Mouse (Mus musculus) activated CD4-positive, CD25-positive, alpha-beta regulatory T cell, adult 4 months (primary cell): ENCODE results near the gene Sde2. TPM values are rescaled to one million over a fixed set of nuclear protein-coding genes. Genes with fewer than 3 reads are reported as not detected.
A peak's percentile ranks its signal among the peaks of the same experiment; 100 is the strongest.
"Not testable (repeated sequence)": the region's sequence is repeated elsewhere in the genome, so short reads cannot be mapped to it uniquely, and the experiment has no call there.

Experiments used
- ATAC-seq: one replicate; pipeline ENCODE4 v1.8.0; 2017
- polyA plus RNA-seq, 2 experiments: library from polyadenylated mRNA; unstranded; fragments of 100-300 nt; shearing (Covaris generic); gene quantifications; one replicate each; pipeline ENCODE4 v1.2.1; 2017

The Sde2 gene
- polyA plus RNA-seq, 2 experiments from 2014 or later = 32.3 to 34.1 TPM

DNA sequence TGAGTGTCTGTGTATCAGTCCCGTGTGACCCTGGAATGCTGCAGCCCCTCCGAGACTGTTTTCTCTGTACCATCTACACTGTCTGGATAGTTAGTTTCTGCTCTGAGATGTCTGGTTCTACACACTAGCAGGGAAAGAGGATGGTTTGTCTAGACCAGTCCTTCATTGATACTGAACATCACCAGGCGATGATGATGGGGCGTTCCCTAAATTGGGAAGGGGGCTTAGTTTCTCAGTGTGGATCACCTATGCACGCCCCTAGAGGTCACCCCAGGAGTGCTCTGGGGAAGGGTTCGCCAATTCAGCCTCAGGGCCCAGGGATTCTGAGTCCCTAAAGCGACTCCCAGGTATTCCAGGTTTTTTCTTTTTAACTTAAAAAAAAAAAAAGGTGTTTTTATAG lies 38.2 kb downstream of the Sde2 start:
- ATAC-seq = no peak

- ATAC-seq = no peak
Observed at GRCm38 (mm10) chr1:180889841-180890240, 38.9 kb downstream of the Sde2 start.

- ATAC-seq = no peak
Observed at GRCm38 (mm10) chr1:180892808-180893207, 41.9 kb downstream of the Sde2 start, which contains the start of gene Lefty2. TSS of gene Lefty2 (plus strand) at chr1:180893108.

- not testable (repeated sequence) for ATAC-seq
Observed at GRCm38 (mm10) chr1:180894088-180894987, 43.4 kb downstream of the Sde2 start.

GRCm38 (mm10) chr1:180901107-180901506 lies 50.2 kb downstream of the Sde2 start:
- ATAC-seq = no peak

DNA sequence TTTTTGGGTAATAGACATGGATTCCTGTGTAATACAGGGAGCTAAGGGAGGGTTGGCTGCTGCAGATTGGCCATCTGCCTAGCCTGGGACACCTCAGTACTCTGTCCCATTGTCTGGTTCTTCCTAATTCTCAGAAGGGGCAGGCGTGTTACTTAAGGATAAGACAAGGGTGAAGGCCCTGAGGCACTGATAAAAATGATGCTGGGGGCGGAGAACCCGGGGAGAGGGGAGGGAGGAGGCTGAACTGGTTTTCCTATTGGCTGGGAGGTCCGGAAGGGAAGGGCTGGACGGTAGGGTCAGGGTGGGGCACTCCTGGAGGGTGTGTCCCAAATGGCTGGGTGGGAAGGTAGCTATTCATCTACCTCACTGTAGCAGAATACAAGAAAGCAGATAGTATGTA lies 52.0 kb downstream of the Sde2 start:
- no peak for ATAC-seq

DNA sequence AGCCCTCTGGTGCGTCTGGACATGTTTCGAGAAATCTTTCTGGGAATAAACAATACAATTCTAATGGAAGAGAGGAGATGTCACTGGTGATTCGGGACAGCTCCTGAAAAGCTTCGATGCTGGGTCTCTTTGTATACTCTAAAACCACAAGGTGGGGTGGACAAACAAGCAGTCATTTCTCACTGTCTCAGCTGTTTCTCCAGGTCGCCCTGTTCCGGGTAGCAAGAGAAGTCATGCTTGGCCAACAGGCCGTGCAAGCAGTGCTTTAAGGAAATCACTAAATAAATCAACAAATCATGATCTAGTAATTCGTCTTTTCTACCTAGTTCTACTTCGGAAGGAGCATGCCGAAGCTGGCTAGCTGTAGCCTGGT lies 52.7 kb downstream of the Sde2 start:
- no peak for ATAC-seq

DNA sequence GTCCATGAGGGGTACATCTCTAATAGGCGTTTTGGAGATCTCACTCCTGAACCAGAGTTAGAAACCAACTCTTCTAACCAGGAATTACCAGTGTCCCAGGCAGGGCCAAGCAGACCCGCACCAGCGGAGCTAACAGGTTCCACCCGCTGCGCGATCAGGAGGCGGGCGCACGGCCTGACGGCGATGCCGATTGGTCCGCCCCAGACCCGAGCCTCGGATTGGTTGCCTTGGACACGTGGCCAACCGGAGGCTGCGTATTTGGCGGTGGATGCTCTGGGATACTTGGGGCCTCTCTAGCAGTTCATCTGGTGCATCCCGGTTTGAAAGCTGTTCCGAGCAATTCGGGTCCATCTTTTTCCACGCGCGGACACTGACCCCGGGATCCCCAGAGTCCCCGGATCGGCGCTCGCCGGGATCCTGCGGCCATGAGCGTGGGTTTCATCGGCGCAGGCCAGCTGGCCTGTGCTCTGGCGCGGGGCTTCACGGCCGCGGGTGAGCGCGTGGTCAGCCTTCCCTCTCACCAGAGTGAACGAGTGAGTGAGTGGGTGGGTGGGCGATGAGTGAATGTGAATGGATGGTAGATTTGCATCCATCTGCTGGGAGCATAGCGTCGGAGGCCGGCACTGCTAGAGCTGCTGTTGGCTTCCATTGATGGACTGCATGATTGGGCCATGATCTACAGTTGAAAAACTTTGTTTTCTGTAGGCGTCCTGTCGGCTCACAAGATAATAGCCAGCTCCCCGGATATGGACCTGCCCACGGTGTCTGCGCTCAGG lies 53.3 kb downstream of the Sde2 start, which contains the start of gene Pycr2:
Pycr2 (plus strand) TSS at position 255 of the 776 bp plus-strand sequence.
- peak; percentile 96 for ATAC-seq

DNA sequence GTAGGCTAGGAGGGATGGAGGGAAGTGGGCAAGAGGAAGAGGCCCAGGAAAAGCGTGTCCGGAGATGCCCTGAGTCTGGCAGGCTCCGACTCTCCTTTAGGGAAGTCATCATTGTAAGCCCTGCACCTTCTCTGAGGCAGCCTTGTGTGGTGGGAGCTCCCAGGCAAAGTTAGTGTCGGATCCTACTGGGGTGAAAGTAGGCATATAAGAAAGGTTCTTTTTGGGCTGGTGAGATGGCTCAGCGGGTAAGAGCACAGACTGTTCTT lies 53.8 kb downstream of the Sde2 start:
- ATAC-seq = no peak

DNA sequence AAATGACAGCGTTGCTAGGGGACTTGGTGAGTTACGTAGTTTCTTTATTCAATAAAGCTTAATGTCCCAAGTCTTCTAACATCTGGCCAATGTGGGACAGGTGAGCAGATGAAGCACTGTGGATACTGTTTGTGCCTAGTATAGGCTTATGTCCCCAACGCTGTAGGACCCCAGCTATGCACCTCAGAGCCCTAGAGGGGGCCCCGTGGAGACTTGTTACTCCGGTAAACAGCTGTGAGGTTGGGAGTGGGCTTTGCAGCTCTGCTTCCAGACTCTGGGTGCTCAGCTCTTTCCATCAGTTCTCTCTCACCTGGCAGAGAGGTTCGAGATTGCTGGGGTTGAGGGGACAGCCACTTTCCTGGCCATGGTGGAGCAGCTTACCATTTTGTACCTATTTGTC lies 54.4 kb downstream of the Sde2 start:
- ATAC-seq = no peak

DNA sequence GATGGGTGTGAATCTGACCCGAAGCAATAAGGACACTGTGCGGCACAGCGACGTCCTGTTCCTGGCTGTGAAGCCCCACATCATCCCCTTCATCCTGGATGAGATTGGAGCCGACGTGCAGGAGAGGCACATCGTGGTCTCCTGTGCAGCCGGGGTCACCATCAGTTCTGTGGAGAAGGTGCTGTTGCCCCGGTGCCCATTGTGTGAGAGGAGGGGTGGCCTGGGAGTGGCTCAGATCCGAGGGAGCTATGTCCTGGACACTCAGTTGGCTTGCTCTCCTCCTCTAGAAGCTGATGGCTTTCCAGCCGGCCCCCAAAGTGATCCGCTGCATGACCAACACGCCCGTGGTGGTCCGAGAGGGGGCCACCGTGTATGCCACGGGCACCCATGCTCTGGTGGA lies 54.9 kb downstream of the Sde2 start:
- no peak for ATAC-seq

DNA sequence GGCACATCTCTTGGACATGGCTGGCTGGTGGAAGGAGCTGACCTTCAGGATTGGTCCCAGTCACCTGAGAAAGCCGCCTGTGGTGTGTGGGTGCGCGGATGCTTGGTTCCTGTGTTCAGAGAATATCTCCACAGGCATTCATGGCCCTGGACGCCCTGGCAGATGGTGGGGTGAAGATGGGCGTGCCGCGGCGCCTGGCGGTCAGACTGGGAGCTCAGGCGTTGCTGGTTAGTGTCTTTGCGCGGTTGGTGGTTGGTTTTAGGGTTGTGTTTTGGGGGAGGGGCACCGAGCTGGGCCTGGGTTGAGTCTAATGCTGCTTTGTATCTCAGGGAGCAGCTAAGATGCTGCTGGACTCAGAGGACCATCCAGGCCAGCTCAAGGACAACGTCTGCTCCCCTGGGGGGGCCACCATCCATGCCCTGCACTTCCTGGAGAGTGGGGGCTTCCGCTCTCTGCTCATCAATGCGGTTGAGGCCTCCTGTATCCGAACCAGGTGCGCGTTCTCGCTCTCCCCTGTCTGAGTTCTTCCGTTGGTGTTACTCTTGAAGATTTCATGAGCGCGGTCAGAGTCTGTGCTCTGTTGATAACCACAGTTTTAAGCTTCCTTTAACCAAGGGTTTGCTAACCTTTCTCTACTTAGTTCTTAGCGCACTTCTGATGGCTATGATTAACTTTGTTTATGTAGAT lies 55.7 kb downstream of the Sde2 start:
- no peak for ATAC-seq

GRCm38 (mm10) chr1:180911138-180911537 lies 60.2 kb downstream of the Sde2 start:
- ATAC-seq = no peak

- peak; percentile 68 for ATAC-seq
Observed at GRCm38 (mm10) chr1:180911653-180912287, 60.8 kb downstream of the Sde2 start.

DNA sequence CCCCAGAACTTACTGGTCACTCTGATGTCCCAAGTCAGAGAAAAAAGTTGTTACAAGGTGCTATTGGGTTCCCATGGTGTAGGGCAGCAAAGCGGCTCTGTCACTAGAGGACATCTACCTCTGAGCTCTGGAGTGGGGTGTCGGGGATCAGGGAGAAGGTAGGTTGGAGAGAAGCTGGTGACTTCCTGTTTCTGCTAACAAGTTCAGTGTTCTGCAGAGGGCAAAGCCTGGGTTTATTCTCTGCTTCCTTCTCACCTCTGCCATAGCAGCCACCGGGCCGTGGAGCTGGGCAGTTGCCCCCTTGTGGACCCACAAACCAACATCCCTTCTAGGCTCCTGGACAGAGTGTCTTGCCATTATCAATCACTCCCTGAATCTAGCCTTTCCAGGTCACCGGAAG lies 61.9 kb downstream of the Sde2 start:
- no peak for ATAC-seq

DNA sequence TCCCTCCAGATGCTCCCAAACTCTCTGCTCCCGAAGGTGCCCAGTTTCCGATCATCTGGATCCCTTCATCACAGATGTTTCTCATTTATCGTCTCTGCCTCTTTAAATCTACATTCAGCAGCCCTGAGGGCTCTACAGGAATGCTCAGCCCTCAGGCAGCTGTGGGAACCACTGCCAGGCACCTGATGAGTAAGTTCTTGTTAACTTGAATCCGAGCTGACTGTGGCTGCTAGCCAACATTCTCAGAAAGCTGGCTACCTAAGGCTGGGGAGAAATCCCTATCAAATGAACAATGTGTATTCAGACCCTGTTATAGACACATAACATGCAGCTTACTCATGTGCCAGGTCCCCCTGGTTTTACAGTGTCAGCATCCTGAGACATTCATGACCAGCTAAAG lies 62.9 kb downstream of the Sde2 start:
- no peak for ATAC-seq

GRCm38 (mm10) chr1:180916425-180916824 lies 65.5 kb downstream of the Sde2 start:
- peak; percentile 46 for ATAC-seq

DNA sequence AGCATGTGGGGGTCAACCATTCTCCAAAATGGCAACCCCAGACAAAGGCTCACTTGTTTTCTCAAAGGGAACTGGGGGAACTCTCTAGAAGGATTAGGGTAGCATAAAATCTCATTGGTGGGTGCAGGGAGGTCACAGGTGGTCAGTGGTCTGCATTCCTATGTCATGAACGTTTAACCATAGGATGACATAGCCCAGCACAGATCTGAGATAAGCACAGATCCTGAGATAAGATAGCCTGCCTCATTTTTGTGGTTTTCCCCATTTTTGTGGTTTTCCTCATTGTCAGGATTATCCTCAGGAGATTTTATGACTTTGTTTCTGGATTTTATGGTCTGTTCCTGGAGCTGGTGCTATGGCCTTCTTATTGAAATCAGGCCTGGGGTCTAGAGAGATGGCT lies 66.1 kb downstream of the Sde2 start:
- no peak for ATAC-seq
